Mouse (Mus musculus) olfactory bulb, adult 2 months (tissue): Measurements from ENCODE around the gene Creb3l2.

Experiments used
- CTCF ChIP-seq: fragments of 200-500 bp; IDR thresholded peaks from 2 replicates; pipeline ENCODE4 v1.5.1; 2012; ENCODE audit warnings: low read depth, mild to moderate bottlenecking, low read length, moderate library complexity; ENCODE audit not compliant: insufficient read depth
- POLR2A ChIP-seq: fragments of 200-500 bp; IDR thresholded peaks from 2 replicates; pipeline ENCODE4 v1.6.1; 2012; ENCODE audit warnings: mild to moderate bottlenecking, low read depth, low read length, moderate library complexity; ENCODE audit not compliant: insufficient read depth

DNA sequence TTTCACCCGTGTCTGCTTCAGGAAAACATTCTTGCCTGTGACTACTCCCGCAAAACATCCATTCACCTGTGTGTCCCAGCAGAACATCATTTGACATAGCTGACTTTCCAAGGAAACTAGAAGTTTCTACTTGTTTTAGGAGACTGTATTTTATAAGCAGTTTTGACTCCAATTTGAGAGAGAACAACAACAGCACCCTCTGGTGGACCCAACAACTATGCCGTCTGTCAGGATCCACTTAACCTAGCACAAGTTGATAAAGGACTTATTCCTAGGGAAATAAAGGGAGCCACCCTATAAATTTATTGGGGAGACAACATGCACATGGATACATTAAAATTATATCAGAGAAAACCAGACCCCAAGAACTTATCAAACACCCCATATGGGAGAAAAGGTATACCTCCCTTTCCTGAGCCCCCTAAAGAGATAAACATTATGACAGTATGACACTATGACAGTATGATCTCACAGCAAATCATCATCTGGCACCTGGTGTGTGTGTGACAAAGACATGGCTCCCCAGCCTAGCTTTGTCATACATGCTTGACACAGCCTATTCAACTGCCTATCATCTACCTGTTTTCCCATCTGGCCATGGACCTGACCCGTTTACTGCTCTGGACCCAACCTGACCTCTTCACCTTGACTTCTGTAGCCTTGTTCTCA lies 31.9 kb upstream of the Creb3l2 start:
- no peak for TF ChIP-seq CTCF
- TF ChIP-seq POLR2A: no peak
